Mouse (Mus musculus) brain, embryonic 14.5 days (tissue): ENCODE measurements at regions not wholly inside any gene's neighbourhood (a gene's known extent, or its start where the extent isn't known, plus 50 kb on each side); places are given as distances from the start of the nearest gene placed in this dataset.

ENCODE experiments used
- CTCF ChIP-seq: fragments of 200-500 bp; IDR thresholded peaks from 2 replicates; pipeline ENCODE4 v1.5.1; 2012; ENCODE audit warnings: inconsistent platforms, mild to moderate bottlenecking, moderate library complexity, borderline replicate concordance; ENCODE audit not compliant: insufficient read depth, insufficient read length; ENCODE audit errors: extremely low read depth
- POLR2A ChIP-seq: fragments of 200-500 bp; IDR thresholded peaks from 2 replicates; pipeline ENCODE4 v1.6.1; 2012; ENCODE audit warnings: mild to moderate bottlenecking, inconsistent platforms, borderline replicate concordance; ENCODE audit not compliant: poor library complexity, insufficient read depth, insufficient read length, severe bottlenecking; ENCODE audit errors: extremely low read depth

- TF ChIP-seq POLR2A (no peak), CTCF (no peak)
These were observed 174.5 kb upstream of the Lrig1 start for GRCm38 (mm10) chr6:94874415-94874814.
